Comparison of ENCODE assay signal across 1 mouse cellular context in genomic region chr5:130001356-130001987, GRCm38 (mm10).
TF ChIP-seq lines count a peak whose summit lies in the region.

No protein-coding gene starts in this region.

TF ChIP-seq in CH12.LX, 34 proteins besides CTCF, POLR2A, EP300 and RAD21 (continued from another document):
- no peak for TF ChIP-seq ZC3H11A (IDR thresholded peaks at IDR 0.05; ENCODE audit: low read depth, low read length)
- peak; percentile 93 for TF ChIP-seq MXI1 (IDR thresholded peaks at IDR 0.05; ENCODE audit: low read depth, low read length)
- TF ChIP-seq KAT2A (IDR thresholded peaks at IDR 0.05; ENCODE audit: insufficient replicate concordance, low read length), result no peak
TF ChIP-seq in CH12.LX: peak in this region for 18.
